Mouse (Mus musculus) frontal cortex, postnatal 10 days (tissue): ENCODE data around the gene Soat1.
A peak's percentile ranks its signal among the peaks of the same experiment; 100 is the strongest.

Experiments
- DNase-seq, 2 experiments: peaks; one replicate each; pipeline ENCODE4 v3.0.0; 2022; ENCODE audit warnings: low spot score in 2 of 2, mixed read lengths in 1 of 2

The Soat1 gene

GRCm38 (mm10) chr1:156464963-156465362 is 9.2 kb downstream of the Soat1 start:
- no peak for DNase-seq

GRCm38 (mm10) chr1:156463981-156464853 is 9.9 kb downstream of the Soat1 start:
- DNase-seq: no peak

- DNase-seq: no peak
Observed at GRCm38 (mm10) chr1:156462273-156462991, 11.7 kb downstream of the Soat1 start.

GRCm38 (mm10) chr1:156461036-156461435 is 13.1 kb downstream of the Soat1 start:
- no peak for DNase-seq

- DNase-seq: no peak
Observed at GRCm38 (mm10) chr1:156460216-156460615, 13.9 kb downstream of the Soat1 start.

GRCm38 (mm10) chr1:156459690-156460089 is 14.4 kb downstream of the Soat1 start:
- no peak for DNase-seq

GRCm38 (mm10) chr1:156458391-156459060 is 15.6 kb downstream of the Soat1 start:
- no peak for DNase-seq

- DNase-seq: no peak
Observed at GRCm38 (mm10) chr1:156455005-156455758, 18.9 kb downstream of the Soat1 start.

- no peak for DNase-seq
Observed at GRCm38 (mm10) chr1:156454384-156454783, 19.7 kb downstream of the Soat1 start.

- DNase-seq: no peak
Observed at GRCm38 (mm10) chr1:156453876-156454275, 20.3 kb downstream of the Soat1 start.

- no peak for DNase-seq
Observed at GRCm38 (mm10) chr1:156450478-156450877, 23.7 kb downstream of the Soat1 start.

- DNase-seq: no peak
Observed at GRCm38 (mm10) chr1:156449691-156450090, 24.4 kb downstream of the Soat1 start.

GRCm38 (mm10) chr1:156449089-156449488 is 25.0 kb downstream of the Soat1 start:
- no peak for DNase-seq

GRCm38 (mm10) chr1:156445049-156445448 is 29.1 kb downstream of the Soat1 start:
- no peak for DNase-seq

- no peak for DNase-seq
Observed at GRCm38 (mm10) chr1:156442776-156443175, 31.4 kb downstream of the Soat1 start.

GRCm38 (mm10) chr1:156442266-156442665 is 31.9 kb downstream of the Soat1 start:
- DNase-seq: no peak

GRCm38 (mm10) chr1:156437726-156438125 is 36.4 kb downstream of the Soat1 start:
- DNase-seq: no peak

GRCm38 (mm10) chr1:156437016-156437708 is 37.0 kb downstream of the Soat1 start:
- no peak for DNase-seq

- DNase-seq: no peak
Observed at GRCm38 (mm10) chr1:156433497-156433896, 40.6 kb downstream of the Soat1 start.

- no peak for DNase-seq
Observed at GRCm38 (mm10) chr1:156432498-156432897, 41.6 kb downstream of the Soat1 start.

- peak in 1 of 2 experiments; percentile 21 for DNase-seq
Observed at GRCm38 (mm10) chr1:156428434-156428833, 45.7 kb downstream of the Soat1 start.
